In genomic region chr11:76506514-76507228, GRCm38 (mm10) we compare ENCODE assay signal across 9 mouse cellular contexts.
DNase-seq lines count a peak whose midpoint lies in the region; ATAC-seq and TF ChIP-seq lines count a peak whose summit lies in the region.
"Had no signal": no experiment of that assay in that cellular context is flagged by ENCODE, and none has a peak within 500 bp of the region (broad histone marks: within the 10 kb centered on the region; RNA-seq: fewer than 3 reads in every experiment).

No protein-coding gene starts in this region.

- H3K27me3 ChIP-seq in forebrain, embryonic 15.5 days: no peaks in the 10 kb centered on the region
- H3K27me3 ChIP-seq in intestine, postnatal 0 days (replicated peaks; ENCODE audit: control insufficient read depth, insufficient read depth, low read length): no peaks in the 10 kb centered on the region
- H3K27me3 ChIP-seq: liver, embryonic 13.5 days had no signal

- 74% methylated on average over 5 of the region's 5 CpGs for WGBS in forebrain, embryonic 15.5 days
- WGBS in intestine, postnatal 0 days: 62% methylated on average over 5 of the region's 5 CpGs

- no peaks in the 10 kb centered on the region for H3K36me3 ChIP-seq in forebrain, embryonic 15.5 days
- no peaks in the 10 kb centered on the region; the same call in 1 of the 2 replicates for H3K36me3 ChIP-seq in intestine, postnatal 0 days (ENCODE audit: control insufficient read depth, insufficient read depth)
- H3K36me3 ChIP-seq: liver, embryonic 13.5 days had no signal

- H3K27ac ChIP-seq in forebrain, embryonic 15.5 days (replicated peaks): peak overlapping the region; percentile 68
- no peak overlapping the region for H3K27ac ChIP-seq in intestine, postnatal 0 days (ENCODE audit: low read depth, low read length)
- H3K27ac ChIP-seq: liver, embryonic 13.5 days had no signal

- H3K9me3 ChIP-seq in forebrain, embryonic 15.5 days: no peaks in the 10 kb centered on the region
- no peaks in the 10 kb centered on the region for H3K9me3 ChIP-seq in intestine, postnatal 0 days (ENCODE audit: control insufficient read depth)
- H3K9me3 ChIP-seq: liver, embryonic 13.5 days had no signal

- no peak overlapping the region for H3K4me2 ChIP-seq in forebrain, embryonic 15.5 days (replicated peaks)
- H3K4me2 ChIP-seq in intestine, postnatal 0 days (replicated peaks; ENCODE audit: low read depth): no peak overlapping the region
- H3K4me2 ChIP-seq: liver, embryonic 13.5 days had no signal

- peak; percentile 92 for TF ChIP-seq CTCF in intestine, postnatal 0 days (IDR thresholded peaks at IDR 0.05; ENCODE audit: low read depth)

- no peak for DNase-seq in frontal cortex, postnatal 25 days (ENCODE audit: low spot score in 2 of 2)
- peak; percentile 69 for DNase-seq in A20 (ENCODE audit: low read depth, low spot score)
- peak; percentile 32 to 70 for DNase-seq in adrenal gland, postnatal 36 days
- peak; percentile 91 for DNase-seq in lung, postnatal 36 days
- DNase-seq in retina, postnatal 7 days (ENCODE audit: low read depth, low spot score): peak; percentile 58
- DNase-seq: liver, embryonic 13.5 days had no signal

- no peak overlapping the region for H3K4me3 ChIP-seq in forebrain, embryonic 15.5 days
- H3K4me3 ChIP-seq in intestine, postnatal 0 days (ENCODE audit: low read depth, low read length): no peak overlapping the region
- H3K4me3 ChIP-seq: liver, embryonic 13.5 days had no signal

- peaks cover 33% of the 10 kb centered on the region for H3K4me1 ChIP-seq in forebrain, embryonic 15.5 days
- H3K4me1 ChIP-seq in intestine, postnatal 0 days (replicated peaks; ENCODE audit: control insufficient read depth, insufficient read depth, low read length): 0 out of 2 replicates have a peak, but pooled peaks cover 8% of the 10 kb centered on the region
- H3K4me1 ChIP-seq: liver, embryonic 13.5 days had no signal

- H3K9ac ChIP-seq in forebrain, embryonic 15.5 days (replicated peaks): no peak overlapping the region
- no peak overlapping the region for H3K9ac ChIP-seq in intestine, postnatal 0 days (ENCODE audit: low read depth, low read length)
- H3K9ac ChIP-seq: liver, embryonic 13.5 days had no signal

- peak; percentile 23; the same call in 1 of the 2 replicates for ATAC-seq in frontal cortex, adult (ENCODE audit: low TSS enrichment)
- peak; percentile 46; the same call in 1 of the 2 replicates for ATAC-seq in forebrain, embryonic 15.5 days (replicated peaks)
- no peak for ATAC-seq in intestine, postnatal 0 days

Comparison
In these comparisons a context has a peak if more than half of its experiments do, and no peak if none do; other contexts are left out.
1. DNase-seq: peak in A20 (single experiment), adrenal gland, postnatal 36 days (2 of 2), lung, postnatal 36 days (single experiment) and retina, postnatal 7 days (single experiment); none in frontal cortex, postnatal 25 days (0 of 2).